Mouse (Mus musculus) heart, embryonic 13.5 days (tissue): Measurements from ENCODE around the gene Arrdc5. TPM values are rescaled to one million over a fixed set of nuclear protein-coding genes. Genes with fewer than 3 reads are reported as not detected.

ENCODE experiments used
- ATAC-seq: fragments of 200-750 bp; cut with Nextera tagmentation; 2 replicates; pipeline ENCODE4 v1.8.0; 2017; ENCODE audit warnings: moderate TSS enrichment; ENCODE audit not compliant: insufficient number of reproducible peaks, low FRiP score, low TSS enrichment; ENCODE audit errors: extremely low read depth
- H3K27ac ChIP-seq: fragments of 300-500 bp; sonication (generic); replicated peaks from 2 replicates; pipeline ENCODE4 v1.5.1; 2015; ENCODE audit warnings: moderate library complexity, mild to moderate bottlenecking, inconsistent platforms
- H3K27me3 ChIP-seq: fragments of 300-500 bp; sonication (generic); replicated peaks from 2 replicates; pipeline ENCODE4 v1.6.1; 2015; ENCODE audit warnings: mild to moderate bottlenecking, inconsistent platforms
- H3K36me3 ChIP-seq: fragments of 300-500 bp; sonication (generic); 2 replicates; pipeline ENCODE4 v1.6.1; 2015; ENCODE audit warnings: mild to moderate bottlenecking, inconsistent platforms
- H3K4me1 ChIP-seq: fragments of 300-500 bp; sonication (generic); 2 replicates; pipeline ENCODE4 v1.6.1; 2015; ENCODE audit warnings: inconsistent platforms
- H3K4me2 ChIP-seq: fragments of 300-500 bp; sonication (generic); 2 replicates; pipeline ENCODE4 v1.6.1; 2015; ENCODE audit warnings: inconsistent platforms, mild to moderate bottlenecking, moderate library complexity
- H3K4me3 ChIP-seq: fragments of 300-500 bp; sonication (generic); 2 replicates; pipeline ENCODE4 v1.5.1; 2015; ENCODE audit warnings: moderate library complexity, mild to moderate bottlenecking, inconsistent platforms
- H3K9ac ChIP-seq: fragments of 300-500 bp; sonication (generic); 2 replicates; pipeline ENCODE4 v1.6.1; 2015; ENCODE audit warnings: inconsistent platforms, mild to moderate bottlenecking, moderate library complexity
- H3K9me3 ChIP-seq: fragments of 300-500 bp; sonication (generic); 2 replicates; pipeline ENCODE4 v1.6.1; 2016; ENCODE audit warnings: inconsistent platforms
- WGBS: fragments of 180-500 bp; shearing (Covaris S2); methylation state at CpG from one replicate; pipeline ENCODE4 v1.1.7; 2015; ENCODE audit warnings: mixed read lengths; 5-methylcytosine and 5-hydroxymethylcytosine counted together
- polyA plus RNA-seq: library from polyadenylated mRNA; unstranded; fragments of >200 nt; fragmentation: Nextera tagmentation; extraction: Ambion mirVana; gene quantifications from 2 replicates; pipeline ENCODE4 v1.2.1, GENCODE M21; 2015

The Arrdc5 gene
- polyA plus RNA-seq, 1 experiment from 2014 or later = not detected

DNA sequence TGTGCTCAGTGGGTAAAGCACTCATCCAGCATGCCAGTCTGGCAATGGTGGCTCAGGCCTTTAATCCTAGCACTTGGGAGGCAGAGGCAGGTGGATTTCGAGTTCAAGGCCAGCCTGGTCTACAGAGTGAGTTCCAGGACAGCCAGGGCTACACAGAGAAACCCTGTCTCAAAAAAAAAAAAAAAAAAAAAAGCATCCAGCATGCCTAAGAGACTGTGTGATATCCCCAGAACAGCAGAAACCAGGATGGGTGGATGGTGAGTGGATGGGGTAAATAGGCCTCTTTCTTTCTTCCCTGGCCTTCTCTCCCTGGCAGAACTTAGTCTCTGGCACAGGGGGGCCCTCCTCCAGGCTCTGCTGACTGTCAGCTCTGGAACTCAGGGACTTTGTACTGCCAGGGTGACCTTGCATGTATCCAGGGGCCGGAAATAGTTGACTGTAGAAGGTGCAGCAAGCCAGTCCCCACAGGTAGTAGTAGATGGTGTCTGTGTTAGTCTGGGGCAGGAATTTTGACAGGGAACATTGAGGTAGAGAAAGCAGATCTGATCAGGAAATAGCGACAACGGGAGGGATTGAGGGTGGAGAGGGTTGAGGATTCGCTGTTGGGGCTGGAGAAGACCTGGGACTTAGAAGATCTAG is 24.1 kb downstream of the Arrdc5 start:
- peaks cover 61% of the 10 kb centered on the region for H3K4me1 ChIP-seq
- no peak for ATAC-seq

DNA sequence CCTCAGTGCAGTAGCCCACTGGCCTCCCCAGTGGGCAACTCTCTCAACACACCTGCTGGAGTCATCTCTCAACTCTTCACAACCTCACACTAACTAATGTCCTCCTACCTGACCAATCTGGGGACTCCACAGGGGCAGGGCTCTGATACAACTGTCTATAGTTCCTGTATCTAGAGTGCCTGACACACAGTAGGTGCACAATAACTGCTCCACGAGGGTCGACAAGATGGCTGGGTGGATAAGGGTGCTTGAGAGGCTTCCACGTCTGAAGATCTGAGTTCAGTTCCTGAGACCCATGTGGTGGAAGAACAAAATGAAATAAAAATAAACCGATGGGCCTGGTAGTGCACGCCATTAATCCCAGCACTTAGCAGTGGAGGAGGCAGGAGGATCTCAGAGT is 26.1 kb downstream of the Arrdc5 start:
- no peaks in the 10 kb centered on the region for H3K27me3 ChIP-seq
- H3K4me3 ChIP-seq = no peak overlapping the region
- no peak for ATAC-seq
- no peak overlapping the region for H3K27ac ChIP-seq
- peaks cover 61% of the 10 kb centered on the region for H3K4me1 ChIP-seq
- WGBS = 77% methylated on average over 5 of the region's 5 CpGs
- H3K9me3 ChIP-seq = no peaks in the 10 kb centered on the region
- H3K9ac ChIP-seq = no peak overlapping the region
- no peak overlapping the region for H3K4me2 ChIP-seq
- peaks cover 63% of the 10 kb centered on the region for H3K36me3 ChIP-seq

More for the DNA sequence above, 24.1 kb downstream of the Arrdc5 start:
- peaks cover 67% of the 10 kb centered on the region for H3K36me3 ChIP-seq
- peak overlapping the region; percentile 93 for H3K27ac ChIP-seq
- peak overlapping the region; percentile 94 for H3K9ac ChIP-seq
- no peaks in the 10 kb centered on the region for H3K9me3 ChIP-seq
- peak overlapping the region; percentile 70 for H3K4me3 ChIP-seq
- peak overlapping the region; percentile 85 for H3K4me2 ChIP-seq
- WGBS = 14% methylated on average over 5 of the region's 5 CpGs
- H3K27me3 ChIP-seq = no peaks in the 10 kb centered on the region

DNA sequence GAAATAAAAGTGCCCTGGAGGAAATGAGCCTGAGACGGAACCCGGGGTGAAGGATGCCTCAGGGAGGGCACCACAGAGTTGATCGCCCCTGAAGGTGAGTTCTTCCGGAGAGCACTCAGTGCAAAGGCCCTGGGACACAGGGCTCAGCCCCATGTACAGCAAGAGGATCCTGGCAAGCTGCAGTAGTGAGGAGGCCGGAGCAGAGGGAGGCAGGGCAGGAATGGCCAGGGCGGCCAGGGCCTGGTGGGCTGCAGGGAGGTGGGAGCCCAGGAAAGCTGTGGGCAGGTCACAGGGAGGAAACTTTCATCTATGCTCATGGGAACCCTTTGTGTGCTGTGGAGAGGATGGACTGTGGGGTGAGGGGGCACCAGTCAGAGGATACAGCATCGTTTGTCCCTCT is 26.6 kb downstream of the Arrdc5 start:
- Histone ChIP-seq H3K4me3 (no peak overlapping the region), H3K27me3 (no peaks in the 10 kb centered on the region), H3K27ac (no peak overlapping the region), H3K9me3 (no peaks in the 10 kb centered on the region), H3K4me2 (no peak overlapping the region), H3K9ac (peak overlapping the region; percentile 4; the same call in 1 of the 2 replicates), H3K36me3 (peaks cover 58% of the 10 kb centered on the region), H3K4me1 (peaks cover 58% of the 10 kb centered on the region)
- ATAC-seq = no peak
- WGBS = 79% methylated on average over 7 of the region's 7 CpGs

DNA sequence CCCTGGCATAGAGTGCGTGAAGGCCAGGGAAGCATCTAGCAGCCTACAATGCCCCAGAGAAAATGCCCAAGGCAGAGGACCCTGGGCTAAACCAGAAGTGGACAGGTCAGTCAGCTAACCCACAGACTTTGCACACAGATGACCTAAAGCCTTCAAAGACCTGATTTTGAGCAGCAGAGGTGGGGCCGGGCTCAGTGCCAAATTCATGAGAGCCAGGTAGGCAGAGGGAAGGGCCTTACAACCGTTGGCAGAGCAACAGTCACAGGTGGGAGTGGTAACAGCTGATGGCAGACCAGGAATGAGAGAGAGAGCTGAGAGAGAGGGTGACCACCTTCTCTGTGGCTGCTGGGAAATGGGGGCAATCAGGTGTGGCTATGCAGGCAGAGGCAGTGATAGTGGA is 27.4 kb downstream of the Arrdc5 start:
- no peak for ATAC-seq
- Histone ChIP-seq H3K27me3 (no peaks in the 10 kb centered on the region), H3K4me2 (no peak overlapping the region), H3K4me3 (no peak overlapping the region), H3K9me3 (no peaks in the 10 kb centered on the region), H3K27ac (no peak overlapping the region), H3K36me3 (peaks cover 50% of the 10 kb centered on the region), H3K4me1 (peaks cover 50% of the 10 kb centered on the region), H3K9ac (0 out of 2 replicates have a peak overlapping the region, but pooled peaks have one; percentile 55)
- 68% methylated on average over 3 of the region's 3 CpGs for WGBS

DNA sequence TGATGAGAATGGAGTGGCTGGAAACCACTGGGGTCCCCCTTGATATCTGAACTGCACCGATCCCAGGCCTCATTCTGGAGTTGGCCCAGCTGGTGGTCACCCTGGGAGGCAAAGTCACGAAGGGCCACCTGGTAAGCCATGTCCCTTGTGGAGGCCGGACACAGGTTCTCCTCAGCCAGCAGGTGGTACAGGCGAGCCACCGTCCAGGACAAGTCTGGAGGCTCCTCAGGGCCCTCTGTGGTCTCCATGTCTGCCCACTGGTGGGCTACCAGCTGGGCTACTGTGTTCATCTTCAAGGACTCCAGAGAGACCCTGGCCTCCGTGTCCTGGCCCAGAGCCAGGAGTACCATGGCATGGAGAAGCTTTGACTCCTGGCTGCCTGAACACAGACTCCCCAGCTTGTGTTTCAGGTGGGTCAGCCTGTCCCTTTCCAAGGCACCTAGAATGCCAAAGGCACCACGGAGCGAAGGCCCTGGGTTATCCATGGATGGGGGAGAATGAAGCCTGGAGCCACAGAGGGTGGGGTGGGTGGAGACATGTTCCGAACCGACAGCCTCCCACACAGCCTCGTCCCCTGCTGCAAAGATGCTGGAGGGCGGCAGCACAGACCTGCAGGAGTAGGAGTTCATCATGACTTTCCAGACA is 28.4 kb downstream of the Arrdc5 start:
- H3K27me3 ChIP-seq = no peaks in the 10 kb centered on the region
- H3K9me3 ChIP-seq = no peaks in the 10 kb centered on the region
- H3K4me1 ChIP-seq = peaks cover 42% of the 10 kb centered on the region
- H3K36me3 ChIP-seq = peaks cover 48% of the 10 kb centered on the region
- no peak for ATAC-seq
- H3K4me2 ChIP-seq = no peak overlapping the region
- WGBS = 84% methylated on average over 12 of the region's 12 CpGs
- H3K27ac ChIP-seq = no peak overlapping the region
- H3K9ac ChIP-seq = no peak overlapping the region
- no peak overlapping the region for H3K4me3 ChIP-seq

DNA sequence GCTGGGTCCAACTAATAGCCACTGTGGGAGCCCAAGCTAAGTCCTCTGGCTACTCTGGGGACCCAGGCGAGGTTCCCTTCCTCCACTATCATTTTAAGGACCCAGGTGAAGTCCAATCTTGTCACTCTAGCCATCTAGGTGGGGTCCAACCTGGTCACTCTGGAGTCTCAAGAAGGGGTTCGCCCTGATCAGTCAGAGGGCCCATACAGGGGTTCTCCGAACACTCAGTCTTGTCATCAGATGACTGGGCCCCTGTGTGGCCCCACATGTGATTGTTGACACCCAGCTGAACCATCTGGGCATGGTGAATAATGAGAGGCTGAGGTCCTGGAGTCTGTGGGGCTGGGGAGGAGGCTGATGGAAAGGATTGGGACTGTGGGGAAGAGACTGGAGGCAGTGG is 30.3 kb downstream of the Arrdc5 start:
- Histone ChIP-seq H3K9ac (peak overlapping the region; percentile 81), H3K4me2 (peak overlapping the region; percentile 69)

DNA sequence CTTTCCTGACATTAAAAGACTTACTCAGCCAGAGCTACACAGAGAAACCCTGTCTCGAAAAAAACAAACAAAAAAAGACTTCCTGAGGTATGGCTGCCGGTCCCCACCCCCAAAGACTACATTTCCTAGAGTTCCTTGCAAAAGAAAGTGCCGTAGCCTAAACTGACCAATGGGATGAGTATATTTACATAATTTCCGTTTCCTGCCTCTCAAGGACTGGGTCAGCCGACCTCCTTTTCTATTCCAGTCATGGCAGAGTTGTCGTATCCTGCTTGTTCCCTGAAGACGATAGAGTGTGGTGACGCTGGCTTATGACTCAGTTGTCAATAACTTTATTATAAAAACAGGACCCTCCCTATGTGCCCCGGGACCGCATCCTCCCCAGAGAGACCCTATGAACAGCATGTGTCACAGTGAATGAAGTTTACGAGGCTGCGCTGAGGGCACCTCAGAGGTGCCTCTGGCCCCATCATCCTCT is 30.9 kb downstream of the Arrdc5 start:
- Histone ChIP-seq H3K4me3 (peak overlapping the region; percentile 51), H3K9ac (peak overlapping the region; percentile 81), H3K36me3 (peaks cover 48% of the 10 kb centered on the region), H3K27ac (peak overlapping the region; percentile 87), H3K27me3 (no peaks in the 10 kb centered on the region), H3K4me1 (peaks cover 37% of the 10 kb centered on the region), H3K9me3 (no peaks in the 10 kb centered on the region), H3K4me2 (peak overlapping the region; percentile 69)
- ATAC-seq = peak; percentile 61; the same call in 1 of the 2 replicates
- 19% methylated on average over 12 of the region's 12 CpGs for WGBS

More for the DNA sequence above, 30.3 kb downstream of the Arrdc5 start:
- H3K9me3 ChIP-seq = no peaks in the 10 kb centered on the region
- peaks cover 52% of the 10 kb centered on the region for H3K36me3 ChIP-seq
- H3K27me3 ChIP-seq = no peaks in the 10 kb centered on the region
- 72% methylated on average over 3 of the region's 3 CpGs for WGBS
- peak overlapping the region; percentile 51 for H3K4me3 ChIP-seq
- peak overlapping the region; percentile 87 for H3K27ac ChIP-seq
- no peak for ATAC-seq
- H3K4me1 ChIP-seq = peaks cover 41% of the 10 kb centered on the region

DNA sequence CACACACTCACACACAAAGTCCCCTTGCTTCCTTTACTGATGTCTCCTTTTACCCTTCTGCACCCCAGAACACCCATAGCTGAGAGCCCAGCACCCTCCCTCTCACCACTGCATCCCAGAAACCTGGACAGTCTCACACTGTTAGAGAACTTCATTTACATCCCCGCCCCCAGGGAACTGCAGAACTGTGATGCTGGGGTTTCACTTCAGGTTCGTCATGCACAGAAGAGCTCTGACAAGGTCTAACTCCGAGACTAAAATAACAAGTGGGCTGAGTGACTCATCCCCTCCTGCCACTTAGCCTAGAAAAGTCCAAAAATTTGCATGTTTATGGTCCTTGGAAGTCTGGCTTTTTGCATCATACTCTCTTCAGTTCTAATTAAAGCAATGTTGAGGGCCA is 33.8 kb downstream of the Arrdc5 start:
- WGBS = 41% methylated on average over 3 of the region's 3 CpGs

DNA sequence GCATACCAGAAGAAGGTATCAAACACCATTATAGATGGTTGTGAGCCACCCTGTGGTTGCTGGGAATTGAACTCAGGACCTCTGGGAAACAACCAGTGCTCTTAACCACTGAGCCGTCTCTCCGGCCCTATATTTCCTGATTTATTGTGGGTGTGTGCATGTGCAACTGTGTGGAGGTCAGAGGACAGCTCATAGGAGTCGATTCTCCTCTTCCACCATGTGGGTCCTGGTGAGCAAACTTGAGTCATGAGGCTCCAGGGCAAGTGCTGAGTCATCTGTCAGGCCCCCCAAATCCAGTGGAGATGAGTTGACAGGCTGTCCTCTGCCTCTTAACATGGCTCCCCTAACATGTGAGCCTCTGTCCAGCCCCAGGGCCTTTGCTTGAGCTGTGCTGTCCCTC is 34.2 kb downstream of the Arrdc5 start:
- H3K27me3 ChIP-seq = no peaks in the 10 kb centered on the region
- no peaks in the 10 kb centered on the region for H3K9me3 ChIP-seq
- peak overlapping the region; percentile 50; the same call in 1 of the 2 replicates for H3K9ac ChIP-seq
- H3K36me3 ChIP-seq = peaks cover 41% of the 10 kb centered on the region
- H3K27ac ChIP-seq = 0 out of 2 replicates have a peak overlapping the region, but pooled peaks have one; percentile 15
- ATAC-seq = no peak
- no peak overlapping the region for H3K4me3 ChIP-seq
- no peak overlapping the region for H3K4me2 ChIP-seq
- 90% methylated on average over 3 of the region's 3 CpGs for WGBS
- H3K4me1 ChIP-seq = peaks cover 41% of the 10 kb centered on the region

More for the DNA sequence above, 33.8 kb downstream of the Arrdc5 start:
- Histone ChIP-seq H3K4me3 (no peak overlapping the region), H3K4me2 (no peak overlapping the region), H3K9me3 (no peaks in the 10 kb centered on the region), H3K27ac (0 out of 2 replicates have a peak overlapping the region, but pooled peaks have one; percentile 15), H3K9ac (peak overlapping the region; percentile 50; the same call in 1 of the 2 replicates), H3K27me3 (no peaks in the 10 kb centered on the region), H3K4me1 (peaks cover 37% of the 10 kb centered on the region), H3K36me3 (peaks cover 42% of the 10 kb centered on the region)
- no peak for ATAC-seq

DNA sequence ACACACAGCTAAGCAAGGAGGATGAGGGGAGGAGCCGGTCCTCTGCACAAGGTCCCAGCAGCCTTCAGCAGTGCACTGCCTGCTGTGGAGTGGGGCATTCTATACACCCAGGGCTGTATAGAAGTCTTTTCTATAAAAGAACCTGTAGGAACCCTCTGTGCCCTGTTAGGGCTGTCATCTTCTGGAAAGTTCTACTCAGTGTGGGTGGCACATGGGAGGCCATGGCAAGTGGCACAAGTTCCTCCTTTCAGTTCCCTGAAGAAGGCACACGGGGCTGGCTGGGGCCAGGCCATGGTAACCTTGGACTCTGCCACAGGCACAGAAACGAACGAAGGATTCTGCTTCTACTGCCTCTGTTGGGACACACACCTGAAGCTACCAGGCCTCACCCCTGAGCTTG is 35.1 kb downstream of the Arrdc5 start:
- 87% methylated on average over 4 of the region's 4 CpGs for WGBS
- H3K4me1 ChIP-seq = peaks cover 50% of the 10 kb centered on the region
- no peak overlapping the region for H3K4me3 ChIP-seq
- H3K4me2 ChIP-seq = no peak overlapping the region
- no peak overlapping the region for H3K9ac ChIP-seq
- no peak overlapping the region for H3K27ac ChIP-seq
- no peaks in the 10 kb centered on the region for H3K27me3 ChIP-seq
- no peaks in the 10 kb centered on the region for H3K9me3 ChIP-seq
- H3K36me3 ChIP-seq = peaks cover 41% of the 10 kb centered on the region
- ATAC-seq = no peak

DNA sequence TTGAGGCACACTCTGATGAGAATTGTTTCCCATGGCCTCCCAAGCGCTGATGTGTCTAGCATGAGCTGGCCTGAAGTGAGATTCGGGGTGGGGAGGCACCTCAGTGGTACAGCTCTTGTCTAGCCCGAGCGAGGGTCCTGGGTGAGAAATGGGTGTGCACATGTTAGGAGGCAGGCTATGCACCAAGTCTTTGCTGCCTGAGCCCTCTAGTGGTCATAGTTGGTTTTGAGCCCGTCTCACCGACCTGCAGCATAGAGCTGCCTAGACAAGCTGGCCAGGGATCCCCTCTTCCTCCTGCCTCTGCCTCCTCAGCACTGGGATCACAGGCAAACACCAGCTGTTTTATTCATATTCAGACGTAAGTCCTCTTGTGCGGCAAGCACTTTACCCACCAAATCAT is 36.1 kb downstream of the Arrdc5 start:
- peaks cover 52% of the 10 kb centered on the region for H3K4me1 ChIP-seq
- no peaks in the 10 kb centered on the region for H3K9me3 ChIP-seq
- no peak overlapping the region for H3K4me3 ChIP-seq
- H3K27ac ChIP-seq = no peak overlapping the region
- H3K27me3 ChIP-seq = no peaks in the 10 kb centered on the region
- no peak overlapping the region for H3K4me2 ChIP-seq
- no peak; the same call in 1 of the 2 replicates for ATAC-seq
- H3K36me3 ChIP-seq = peaks cover 46% of the 10 kb centered on the region
- WGBS = 18% methylated on average over 8 of the region's 8 CpGs
- no peak overlapping the region for H3K9ac ChIP-seq
